Mouse (Mus musculus): ENCODE measurements at regions not wholly inside any gene's neighbourhood (a gene's known extent, or its start where the extent isn't known, plus 50 kb on each side); places are given as distances from the start of the nearest gene placed in this dataset.

DNA sequence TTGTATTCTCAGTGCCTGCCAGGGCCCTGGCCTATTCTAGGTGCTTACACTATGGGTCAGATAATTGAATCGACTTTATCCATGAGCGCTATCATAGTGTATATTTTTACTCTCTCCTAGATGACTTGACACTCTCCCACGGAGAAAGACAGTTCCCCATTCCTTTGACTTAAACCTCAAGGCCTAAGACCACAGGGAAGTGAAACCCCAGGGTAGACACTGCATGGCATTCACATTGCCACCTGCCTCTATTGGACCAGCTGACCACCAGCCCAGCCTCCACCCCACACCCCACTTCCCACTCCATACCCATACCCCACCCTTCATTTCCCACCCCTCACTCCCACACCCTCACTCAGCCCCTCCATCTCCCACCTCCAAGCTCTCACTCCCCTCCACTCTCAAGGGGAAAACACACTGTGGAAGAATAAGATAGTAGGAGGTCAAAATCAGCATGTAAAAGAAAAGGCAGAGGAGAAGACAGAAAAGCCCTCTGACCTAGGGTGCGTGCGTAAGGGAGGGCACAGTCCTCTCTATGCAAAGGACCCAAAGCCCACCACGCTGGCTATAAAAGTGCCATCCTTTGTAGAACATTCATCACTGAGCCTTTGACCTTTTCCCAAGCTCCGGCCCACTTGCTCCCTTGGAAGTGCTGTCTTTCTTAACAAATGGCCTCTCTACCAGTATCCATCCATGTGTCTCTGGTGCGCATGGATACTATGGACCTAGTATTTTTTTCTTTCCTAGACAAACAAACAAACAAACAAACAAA is 257.4 kb upstream of the Hs6st1 start:
- Histone ChIP-seq H3K9ac (no peak overlapping the region), H3K27ac (replicated peaks) (no peak overlapping the region), H3K9me3 (no peaks in the 10 kb centered on the region), H3K36me3 (no peaks in the 10 kb centered on the region), H3K4me1 (replicated peaks) (peaks cover 14% of the 10 kb centered on the region), H3K27me3 (no peaks in the 10 kb centered on the region), H3K4me3 (no peak overlapping the region), H3K4me2 (no peak overlapping the region)
- 60% methylated on average over 8 of the region's 8 CpGs for WGBS
- ATAC-seq (ENCODE audit: low FRiP score, low read depth) = no peak

DNA sequence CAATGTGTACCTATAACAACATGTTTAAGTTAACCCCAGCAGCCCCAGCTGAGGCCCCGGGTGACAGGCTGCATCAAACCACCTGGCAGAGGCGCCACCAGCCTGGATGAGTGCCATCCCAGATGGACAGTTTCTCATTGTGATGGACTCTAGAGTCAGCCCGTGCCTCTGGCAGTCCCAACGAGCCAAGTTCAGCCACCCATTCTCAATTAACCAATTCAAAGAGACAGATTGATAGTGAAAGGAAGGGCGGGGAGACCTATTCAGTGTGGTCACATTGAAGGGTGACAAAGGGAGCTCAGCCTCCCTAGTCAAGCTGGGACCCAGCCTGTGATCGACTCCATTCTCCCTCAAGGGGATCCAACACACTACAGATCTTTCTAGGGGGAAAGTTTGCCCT is 256.8 kb upstream of the Hs6st1 start:
- H3K36me3 ChIP-seq = no peaks in the 10 kb centered on the region
- WGBS = 25% methylated on average over 6 of the region's 6 CpGs
- H3K4me3 ChIP-seq = no peak overlapping the region
- ATAC-seq (ENCODE audit: low FRiP score, low read depth) = 0 out of 2 replicates have a peak, but pooled peaks have one; percentile 50
- H3K27ac ChIP-seq (replicated peaks) = no peak overlapping the region
- no peak overlapping the region for H3K9ac ChIP-seq
- no peak overlapping the region for H3K4me2 ChIP-seq
- H3K27me3 ChIP-seq = no peaks in the 10 kb centered on the region
- peaks cover 8% of the 10 kb centered on the region for H3K4me1 ChIP-seq (replicated peaks)
- H3K9me3 ChIP-seq = no peaks in the 10 kb centered on the region

DNA sequence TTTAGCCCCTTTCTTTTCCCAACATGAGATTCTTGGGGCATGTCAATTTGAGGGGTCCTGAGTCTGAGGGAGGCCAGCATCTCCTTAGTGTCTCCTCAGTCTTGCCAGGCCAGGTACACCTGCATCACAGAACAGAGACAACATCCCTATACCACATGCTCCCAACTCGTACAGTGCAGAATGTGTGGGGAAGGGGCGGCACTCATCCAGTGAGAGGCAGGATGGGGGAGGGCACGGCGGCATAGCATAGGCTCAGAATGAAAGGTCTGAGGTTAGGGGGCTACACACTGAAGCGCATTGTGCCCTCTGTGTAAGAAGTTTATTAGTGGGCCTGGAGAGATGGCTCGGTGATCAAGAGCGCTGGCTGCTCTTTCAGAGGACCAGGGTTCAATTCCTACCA is 256.4 kb upstream of the Hs6st1 start:
- H3K4me2 ChIP-seq = no peak overlapping the region
- no peak overlapping the region for H3K4me3 ChIP-seq
- H3K9me3 ChIP-seq = no peaks in the 10 kb centered on the region
- ATAC-seq (ENCODE audit: low FRiP score, low read depth) = no peak
- WGBS = 67% methylated on average over 7 of the region's 7 CpGs
- peaks cover 4% of the 10 kb centered on the region for H3K4me1 ChIP-seq (replicated peaks)
- H3K27ac ChIP-seq (replicated peaks) = no peak overlapping the region
- H3K36me3 ChIP-seq = no peaks in the 10 kb centered on the region
- H3K27me3 ChIP-seq = no peaks in the 10 kb centered on the region
- H3K9ac ChIP-seq = no peak overlapping the region

DNA sequence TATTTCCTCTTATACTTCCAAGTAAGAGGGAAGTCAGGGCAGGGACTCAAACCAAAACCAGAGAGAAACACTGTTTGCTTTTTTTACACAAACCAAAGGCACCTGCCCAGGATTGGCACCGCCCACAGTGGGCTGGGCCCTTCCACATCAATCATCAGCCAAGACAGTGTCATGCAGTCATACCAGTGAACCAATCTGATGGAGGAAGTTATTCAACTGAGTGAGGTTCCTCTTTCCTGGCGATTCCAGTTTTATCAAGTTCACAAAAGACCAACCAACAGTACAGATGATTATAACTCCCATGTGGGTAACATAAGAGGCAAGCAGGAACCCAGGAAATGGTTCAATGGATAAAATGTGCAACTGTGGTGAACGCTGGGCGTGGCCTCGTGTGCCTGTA is 254.6 kb upstream of the Hs6st1 start:
- ATAC-seq (ENCODE audit: low FRiP score, low read depth) = no peak
- Histone ChIP-seq H3K36me3 (no peaks in the 10 kb centered on the region), H3K27me3 (no peaks in the 10 kb centered on the region), H3K4me2 (no peak overlapping the region), H3K9ac (no peak overlapping the region), H3K4me1 (replicated peaks) (no peaks in the 10 kb centered on the region; the same call in 1 of the 2 replicates), H3K27ac (replicated peaks) (no peak overlapping the region), H3K9me3 (no peaks in the 10 kb centered on the region), H3K4me3 (no peak overlapping the region)
- 96% methylated on average over 5 of the region's 5 CpGs for WGBS

DNA sequence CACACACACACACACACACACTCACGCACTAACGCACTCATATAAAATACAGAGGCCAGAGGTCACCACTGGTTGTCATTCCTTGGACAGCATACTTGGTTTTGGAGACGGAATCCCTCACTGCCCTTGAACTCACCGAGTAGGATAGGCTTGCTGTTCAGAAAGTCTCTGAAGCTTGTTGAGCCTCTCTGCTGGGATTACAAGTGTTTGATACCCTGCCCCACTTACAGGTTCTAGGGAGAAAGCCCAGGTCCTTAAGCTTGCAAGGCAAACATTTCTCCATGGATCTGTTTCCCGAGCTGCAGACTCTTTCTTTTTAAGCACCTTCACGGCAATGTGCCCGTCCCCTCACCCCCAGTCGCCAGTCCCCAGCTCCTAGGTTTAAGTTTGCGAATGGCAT is 254.0 kb upstream of the Hs6st1 start:
- ATAC-seq (ENCODE audit: low FRiP score, low read depth) = no peak

DNA sequence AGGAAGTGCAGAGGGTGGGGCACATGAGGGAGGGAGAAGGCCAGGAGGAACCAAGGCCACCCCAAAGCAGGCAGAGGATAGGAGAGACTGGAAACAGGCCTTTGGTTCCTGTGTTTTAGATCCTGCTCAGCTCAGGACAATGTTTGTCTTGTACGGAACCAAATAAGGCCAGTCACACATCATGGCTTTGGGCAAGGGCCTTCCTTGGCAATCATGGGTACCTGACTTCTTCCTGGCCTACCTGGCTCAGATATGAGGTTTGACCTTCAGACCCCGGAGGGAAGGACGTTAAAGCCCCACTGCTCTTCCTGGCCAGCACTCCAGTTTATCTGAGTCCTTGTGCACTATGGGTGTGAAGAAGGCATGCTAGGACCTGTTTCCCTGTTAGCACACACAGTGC is 253.4 kb upstream of the Hs6st1 start:
- Histone ChIP-seq H3K27ac (replicated peaks) (no peak overlapping the region), H3K9me3 (no peaks in the 10 kb centered on the region), H3K4me3 (no peak overlapping the region), H3K36me3 (no peaks in the 10 kb centered on the region), H3K4me1 (replicated peaks) (no peaks in the 10 kb centered on the region; the same call in 1 of the 2 replicates), H3K4me2 (no peak overlapping the region), H3K9ac (no peak overlapping the region), H3K27me3 (no peaks in the 10 kb centered on the region)
- ATAC-seq (ENCODE audit: low FRiP score, low read depth) = no peak
- 97% methylated on average over 3 of the region's 3 CpGs for WGBS

More for the DNA sequence above, 254.0 kb upstream of the Hs6st1 start:
- Histone ChIP-seq H3K4me2 (no peak overlapping the region), H3K9ac (no peak overlapping the region), H3K27ac (replicated peaks) (no peak overlapping the region), H3K27me3 (no peaks in the 10 kb centered on the region), H3K9me3 (no peaks in the 10 kb centered on the region), H3K4me3 (no peak overlapping the region), H3K4me1 (replicated peaks) (no peaks in the 10 kb centered on the region; the same call in 1 of the 2 replicates), H3K36me3 (no peaks in the 10 kb centered on the region)
- WGBS = 88% methylated on average over 9 of the region's 9 CpGs

DNA sequence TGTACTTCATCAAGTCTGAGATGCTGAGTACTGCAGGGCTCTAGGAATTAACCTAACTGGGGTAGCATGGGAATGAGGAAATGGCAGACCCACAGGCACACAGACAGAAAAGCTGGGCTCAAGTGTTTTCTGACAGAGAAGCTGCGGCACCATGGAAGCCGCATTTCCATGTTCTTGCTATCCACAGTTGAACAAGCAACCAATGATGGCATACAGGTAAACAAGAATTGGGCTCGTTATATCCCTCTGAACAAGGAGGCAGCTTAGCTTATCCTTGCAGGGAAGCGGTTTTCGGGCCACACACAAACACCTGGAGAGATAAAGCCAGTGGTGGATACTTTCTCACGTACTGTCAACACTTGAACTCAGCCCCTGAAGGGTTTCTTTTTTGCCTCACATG is 246.4 kb upstream of the Hs6st1 start:
- no peaks in the 10 kb centered on the region for H3K27me3 ChIP-seq
- WGBS = 95% methylated on average over 6 of the region's 6 CpGs
- H3K9me3 ChIP-seq = no peaks in the 10 kb centered on the region
- H3K4me2 ChIP-seq = no peak overlapping the region
- peaks cover 9% of the 10 kb centered on the region; the same call in 1 of the 2 replicates for H3K4me1 ChIP-seq (replicated peaks)
- no peak overlapping the region for H3K27ac ChIP-seq (replicated peaks)
- ATAC-seq (ENCODE audit: low FRiP score, low read depth) = no peak
- H3K4me3 ChIP-seq = no peak overlapping the region
- no peak overlapping the region for H3K9ac ChIP-seq
- no peaks in the 10 kb centered on the region for H3K36me3 ChIP-seq

DNA sequence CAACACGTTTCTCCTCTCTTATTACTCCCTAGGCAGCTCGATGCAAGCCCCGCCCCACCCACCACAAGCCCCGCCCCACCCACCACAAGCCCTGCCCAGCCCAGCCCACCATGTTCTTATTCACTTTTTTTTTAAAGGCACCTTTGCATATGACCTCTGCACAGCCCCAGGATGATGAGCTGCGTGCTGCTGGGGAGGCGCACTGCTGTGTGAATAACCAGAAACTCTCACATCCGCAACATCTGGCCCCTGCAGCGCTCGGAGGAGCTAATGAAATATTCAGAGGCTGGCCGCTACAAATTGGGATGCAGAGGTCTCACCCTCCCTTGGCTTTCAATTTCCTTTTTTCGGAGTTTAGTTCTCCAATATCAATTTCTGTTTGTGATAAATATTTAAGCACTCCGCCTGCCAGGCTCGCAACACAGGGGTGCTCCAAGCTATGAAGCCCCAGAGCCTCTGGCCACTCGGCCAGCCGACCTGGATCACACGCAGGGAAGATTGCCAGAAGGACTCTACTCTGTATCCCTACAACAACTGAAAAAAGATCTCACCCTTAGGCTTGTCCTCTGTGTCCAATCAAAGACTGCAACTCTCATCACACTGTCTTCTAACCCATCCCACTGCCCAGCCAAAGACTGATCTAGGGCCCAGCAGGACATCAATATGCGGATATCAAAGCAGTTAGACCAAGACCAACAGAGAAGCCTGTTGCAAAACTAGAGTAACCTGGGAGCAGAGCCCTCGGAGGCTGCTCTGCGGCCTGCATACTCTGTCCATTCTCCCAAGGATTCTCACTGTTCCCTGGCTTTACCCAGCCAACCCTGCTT is 245.6 kb upstream of the Hs6st1 start:
- no peak for ATAC-seq (ENCODE audit: low FRiP score, low read depth)
- H3K4me3 ChIP-seq = no peak overlapping the region

DNA sequence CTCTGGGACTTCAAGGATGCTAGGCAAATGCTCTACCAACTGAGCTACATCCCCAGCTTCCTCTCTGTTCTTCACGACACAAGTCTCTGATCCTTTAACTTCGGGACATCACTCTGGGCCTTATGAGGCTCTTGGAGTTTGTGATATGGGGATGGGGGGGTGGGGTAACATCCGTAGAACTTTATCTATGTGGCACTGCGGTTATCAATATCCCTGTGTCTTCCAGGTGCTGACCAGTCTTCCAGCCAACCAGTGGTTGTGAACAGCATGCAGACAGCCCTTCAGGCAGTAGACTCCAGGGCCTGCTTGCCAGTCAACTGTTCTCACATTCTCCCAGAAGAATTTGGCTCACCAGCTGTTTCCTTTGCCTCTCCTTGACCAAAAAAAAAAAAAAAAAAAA is 244.7 kb upstream of the Hs6st1 start:
- no peak overlapping the region for H3K4me2 ChIP-seq
- H3K9me3 ChIP-seq = no peaks in the 10 kb centered on the region
- H3K36me3 ChIP-seq = no peaks in the 10 kb centered on the region
- peaks cover 9% of the 10 kb centered on the region; the same call in 1 of the 2 replicates for H3K4me1 ChIP-seq (replicated peaks)
- WGBS = 95% methylated on average over 4 of the region's 4 CpGs
- ATAC-seq (ENCODE audit: low FRiP score, low read depth) = no peak
- H3K4me3 ChIP-seq = no peak overlapping the region
- H3K27ac ChIP-seq (replicated peaks) = no peak overlapping the region
- no peak overlapping the region for H3K9ac ChIP-seq
- H3K27me3 ChIP-seq = no peaks in the 10 kb centered on the region

More for the DNA sequence above, 245.6 kb upstream of the Hs6st1 start:
- Histone ChIP-seq H3K27ac (replicated peaks) (no peak overlapping the region), H3K36me3 (no peaks in the 10 kb centered on the region), H3K27me3 (no peaks in the 10 kb centered on the region), H3K4me1 (replicated peaks) (peaks cover 9% of the 10 kb centered on the region; the same call in 1 of the 2 replicates), H3K9ac (no peak overlapping the region), H3K4me2 (peak overlapping the region; percentile 39), H3K9me3 (no peaks in the 10 kb centered on the region)
- 41% methylated on average over 18 of the region's 19 CpGs for WGBS

DNA sequence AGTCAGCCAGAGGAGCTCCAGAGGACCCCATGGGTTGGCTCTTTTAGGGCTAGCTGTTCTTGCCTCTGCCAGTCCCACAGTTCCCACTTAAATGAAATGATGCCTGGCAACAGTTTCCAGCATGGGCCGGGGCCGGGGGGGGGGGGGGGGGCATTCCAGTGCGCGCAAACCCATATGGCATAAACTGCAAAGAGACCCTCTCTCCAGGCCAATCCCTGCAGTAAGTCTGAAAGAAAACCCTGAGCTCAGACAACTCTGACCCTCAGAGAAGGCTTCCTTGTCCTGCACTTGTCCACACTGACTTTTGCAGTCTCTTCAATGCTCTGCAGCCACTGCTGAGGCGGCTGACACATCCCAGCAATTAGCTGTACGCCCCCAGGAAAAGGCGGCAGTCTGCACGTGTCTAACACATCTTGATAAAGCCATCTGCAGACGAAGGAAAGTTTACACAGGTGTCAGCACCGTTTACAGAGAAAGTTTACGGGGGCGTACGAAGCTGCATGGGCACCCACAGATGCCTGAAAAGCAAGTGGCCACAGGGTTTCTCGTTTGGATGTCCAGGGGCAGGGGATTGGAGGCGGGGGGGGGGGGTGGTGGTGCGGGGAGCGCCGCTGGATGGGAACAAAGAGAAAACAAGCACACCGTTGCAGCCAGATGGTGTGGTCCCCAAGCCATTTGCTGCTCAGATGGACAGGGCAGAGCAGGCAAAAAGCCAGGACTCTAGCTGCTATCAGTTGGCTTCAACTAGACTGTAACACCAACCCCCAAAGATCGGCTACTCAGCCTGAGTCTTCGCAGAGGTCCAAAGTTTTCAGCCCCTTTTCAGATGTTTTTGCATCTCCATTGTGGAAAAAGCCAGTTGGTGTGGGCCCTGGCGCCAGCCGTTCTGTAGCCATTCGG is 244.0 kb upstream of the Hs6st1 start:
- Histone ChIP-seq H3K9ac (no peak overlapping the region), H3K4me2 (no peak overlapping the region), H3K36me3 (no peaks in the 10 kb centered on the region), H3K27me3 (no peaks in the 10 kb centered on the region), H3K4me1 (replicated peaks) (peaks cover 9% of the 10 kb centered on the region; the same call in 1 of the 2 replicates), H3K9me3 (no peaks in the 10 kb centered on the region), H3K27ac (replicated peaks) (no peak overlapping the region), H3K4me3 (no peak overlapping the region)
- no peak for ATAC-seq (ENCODE audit: low FRiP score, low read depth)
- whole genome bisulfite sequencing = 59% methylated on average over 24 of the region's 24 CpGs

DNA sequence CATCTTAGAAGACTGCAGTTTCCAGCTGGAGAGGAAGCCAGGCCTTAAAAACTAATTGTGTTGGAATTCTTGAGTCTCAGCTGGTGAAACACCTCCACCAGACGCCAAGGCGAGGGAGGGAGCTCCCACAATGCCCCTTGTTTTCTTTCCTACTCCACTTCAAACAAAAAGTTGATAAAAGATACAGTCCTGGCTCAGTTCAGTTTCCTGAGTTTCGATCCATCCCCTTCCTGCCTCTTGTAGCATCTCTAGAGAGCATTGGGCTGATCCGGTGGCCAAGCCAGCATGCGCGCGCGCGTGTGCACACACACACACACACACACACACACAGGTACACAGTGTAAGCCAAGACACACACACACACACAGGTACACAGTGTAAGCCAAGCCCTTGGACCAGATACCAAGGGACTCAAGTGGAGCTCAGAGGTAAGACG is 242.7 kb upstream of the Hs6st1 start:
- Histone ChIP-seq H3K4me1 (replicated peaks) (peaks cover 9% of the 10 kb centered on the region; the same call in 1 of the 2 replicates), H3K4me3 (no peak overlapping the region), H3K36me3 (no peaks in the 10 kb centered on the region), H3K4me2 (no peak overlapping the region), H3K27me3 (no peaks in the 10 kb centered on the region), H3K9me3 (no peaks in the 10 kb centered on the region), H3K27ac (replicated peaks) (no peak overlapping the region), H3K9ac (no peak overlapping the region)
- WGBS = 77% methylated on average over 10 of the region's 10 CpGs
- ATAC-seq (ENCODE audit: low FRiP score, low read depth) = no peak

Data from hindbrain, embryonic 15.5 days (tissue).